11 mouse cellular contexts compared by ENCODE assay signal in the genomic region with DNA sequence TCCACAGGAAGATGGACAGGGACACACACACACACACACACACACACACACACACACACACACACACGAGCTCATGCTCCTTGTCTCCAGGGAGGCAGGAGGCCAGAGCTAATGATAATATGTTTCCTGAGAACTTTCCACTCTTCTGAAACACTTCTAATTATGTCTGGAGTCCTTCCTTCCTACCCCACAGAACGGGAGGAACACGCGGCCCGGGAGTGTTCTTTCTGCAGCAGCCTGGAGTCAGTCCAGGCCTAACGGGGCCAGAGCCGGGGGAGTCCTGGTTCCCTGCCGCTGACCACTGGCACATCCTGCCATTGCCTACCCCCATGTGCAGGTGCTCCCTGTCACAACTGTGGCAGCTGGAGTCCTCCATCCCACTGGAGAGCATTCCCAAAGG.
DNase-seq lines count a peak whose midpoint lies in the region; ATAC-seq and TF ChIP-seq lines count a peak whose summit lies in the region.
"Had no signal": no experiment of that assay in that cellular context is flagged by ENCODE, and none has a peak within 500 bp of the region (broad histone marks: within the 10 kb centered on the region; RNA-seq: fewer than 3 reads in every experiment).

No protein-coding gene starts in this region.

- H3K9ac ChIP-seq in stomach, embryonic 16.5 days (ENCODE audit: low read length): no peak overlapping the region
- no peak overlapping the region for H3K9ac ChIP-seq in stomach, postnatal 0 days (ENCODE audit: low read length)
- H3K9ac ChIP-seq in heart, embryonic 12.5 days: no peak overlapping the region
- H3K9ac ChIP-seq in kidney, embryonic 15.5 days: no peak overlapping the region
- H3K9ac ChIP-seq: limb, embryonic 13.5 days had no signal

- peak; percentile 21; the same call in 1 of the 2 replicates for ATAC-seq in stomach, embryonic 16.5 days (ENCODE audit: insufficient read depth, low FRiP score)
- ATAC-seq in stomach, postnatal 0 days (ENCODE audit: low FRiP score, low TSS enrichment): no peak
- ATAC-seq in heart, embryonic 12.5 days (ENCODE audit: insufficient number of reproducible peaks, low FRiP score): peak; percentile 48; the same call in 1 of the 2 replicates
- ATAC-seq in kidney, embryonic 15.5 days (replicated peaks; ENCODE audit: low FRiP score): no peak
- ATAC-seq in cerebellum, adult (ENCODE audit: insufficient number of reproducible peaks, low FRiP score, low TSS enrichment): no peak

- peaks cover 9% of the 10 kb centered on the region for H3K4me1 ChIP-seq in stomach, embryonic 16.5 days (ENCODE audit: control insufficient read depth, insufficient read depth, low read length)
- peaks cover 2% of the 10 kb centered on the region; the same call in 1 of the 2 replicates for H3K4me1 ChIP-seq in stomach, postnatal 0 days (replicated peaks; ENCODE audit: control insufficient read depth, insufficient read depth)
- peaks cover 34% of the 10 kb centered on the region for H3K4me1 ChIP-seq in heart, embryonic 12.5 days (replicated peaks)
- H3K4me1 ChIP-seq in kidney, embryonic 15.5 days: peaks cover 41% of the 10 kb centered on the region

- H3K4me2 ChIP-seq in stomach, embryonic 16.5 days (ENCODE audit: low read depth, low read length): no peak overlapping the region
- no peak overlapping the region for H3K4me2 ChIP-seq in stomach, postnatal 0 days (replicated peaks; ENCODE audit: low read depth)
- no peak overlapping the region for H3K4me2 ChIP-seq in heart, embryonic 12.5 days
- no peak overlapping the region for H3K4me2 ChIP-seq in kidney, embryonic 15.5 days
- H3K4me2 ChIP-seq: limb, embryonic 13.5 days had no signal

- no peak for TF ChIP-seq CTCF in stomach, postnatal 0 days (IDR thresholded peaks at IDR 0.05; ENCODE audit: low read depth)

- H3K9me3 ChIP-seq in stomach, embryonic 16.5 days (replicated peaks; ENCODE audit: control insufficient read depth, low read length): peaks cover 4% of the 10 kb centered on the region; the same call in 1 of the 2 replicates
- no peaks in the 10 kb centered on the region for H3K9me3 ChIP-seq in stomach, postnatal 0 days (ENCODE audit: control insufficient read depth, low read length)
- peaks cover 6% of the 10 kb centered on the region; the same call in 1 of the 2 replicates for H3K9me3 ChIP-seq in heart, embryonic 12.5 days (replicated peaks)
- no peaks in the 10 kb centered on the region for H3K9me3 ChIP-seq in kidney, embryonic 15.5 days (replicated peaks)

- H3K27me3 ChIP-seq in stomach, embryonic 16.5 days (ENCODE audit: control insufficient read depth, insufficient read depth, low read length): no peaks in the 10 kb centered on the region
- no peaks in the 10 kb centered on the region for H3K27me3 ChIP-seq in stomach, postnatal 0 days (ENCODE audit: control insufficient read depth, insufficient read depth, low read length)
- H3K27me3 ChIP-seq in heart, embryonic 12.5 days (replicated peaks): no peaks in the 10 kb centered on the region
- 0 out of 2 replicates have a peak, but pooled peaks cover 3% of the 10 kb centered on the region for H3K27me3 ChIP-seq in kidney, embryonic 15.5 days

- no peak for DNase-seq in stomach, postnatal 0 days (ENCODE audit: low spot score)
- no peak for DNase-seq in cerebellum, adult 8-10 months
- DNase-seq in spleen, postnatal 36 days (ENCODE audit: low spot score in 2 of 2): no peak
- no peak for DNase-seq in frontal cortex, postnatal 25 days (ENCODE audit: low spot score in 2 of 2)

- no peak for TF ChIP-seq EP300 in stomach, postnatal 0 days (optimal IDR thresholded peaks at IDR 0.05)

- 35% methylated on average over 8 of the region's 8 CpGs for WGBS in stomach, embryonic 16.5 days
- 38% methylated on average over 8 of the region's 8 CpGs for WGBS in stomach, postnatal 0 days
- 33% methylated on average over 8 of the region's 8 CpGs for WGBS in heart, embryonic 12.5 days
- WGBS in kidney, embryonic 15.5 days: 21% methylated on average over 8 of the region's 8 CpGs

- H3K36me3 ChIP-seq in stomach, embryonic 16.5 days (ENCODE audit: control insufficient read depth, insufficient read depth, low read length): no peaks in the 10 kb centered on the region
- no peaks in the 10 kb centered on the region for H3K36me3 ChIP-seq in stomach, postnatal 0 days (ENCODE audit: control insufficient read depth, insufficient read depth, low read length)
- no peaks in the 10 kb centered on the region for H3K36me3 ChIP-seq in heart, embryonic 12.5 days
- H3K36me3 ChIP-seq in kidney, embryonic 15.5 days: no peaks in the 10 kb centered on the region
- H3K36me3 ChIP-seq: limb, embryonic 13.5 days; midbrain, embryonic 10.5 days had no signal

- H3K4me3 ChIP-seq in stomach, embryonic 16.5 days (replicated peaks; ENCODE audit: low read length): no peak overlapping the region
- H3K4me3 ChIP-seq in stomach, postnatal 0 days (ENCODE audit: low read depth, low read length): no peak overlapping the region
- no peak overlapping the region for H3K4me3 ChIP-seq in heart, embryonic 12.5 days
- no peak overlapping the region for H3K4me3 ChIP-seq in kidney, embryonic 15.5 days (replicated peaks)
- H3K4me3 ChIP-seq: layer of hippocampus, adult 2 months; limb, embryonic 13.5 days; midbrain, embryonic 10.5 days had no signal

- H3K27ac ChIP-seq in stomach, embryonic 16.5 days (ENCODE audit: low read length): no peak overlapping the region
- H3K27ac ChIP-seq in stomach, postnatal 0 days (replicated peaks): no peak overlapping the region
- peak overlapping the region; percentile 49 for H3K27ac ChIP-seq in heart, embryonic 12.5 days (ENCODE audit: poor library complexity, severe bottlenecking)
- peak overlapping the region; percentile 43; the same call in 1 of the 2 replicates for H3K27ac ChIP-seq in kidney, embryonic 15.5 days
- H3K27ac ChIP-seq: layer of hippocampus, adult 2 months; limb, embryonic 13.5 days; midbrain, embryonic 10.5 days had no signal

Comparison
In these comparisons a context has a peak if more than half of its experiments do, and no peak if none do; other contexts are left out.
1. ATAC-seq: peak in stomach, embryonic 16.5 days (single experiment) and heart, embryonic 12.5 days (single experiment); none in stomach, postnatal 0 days (single experiment), kidney, embryonic 15.5 days (single experiment) and cerebellum, adult (single experiment).
2. H3K27ac ChIP-seq: peak in heart, embryonic 12.5 days (single experiment) and kidney, embryonic 15.5 days (single experiment); none in stomach, embryonic 16.5 days (single experiment) and stomach, postnatal 0 days (single experiment).